ENCODE assay signal across 28 mouse cellular contexts in genomic region chr8:107269191-107269590, GRCm38 (mm10). TPM values are rescaled to one million over a fixed set of nuclear protein-coding genes. Genes with fewer than 3 reads are reported as not detected.
DNase-seq lines count a peak whose midpoint lies in the region; ATAC-seq and TF ChIP-seq lines count a peak whose summit lies in the region.
"Had no signal": no experiment of that assay in that cellular context is flagged by ENCODE, and none has a peak within 500 bp of the region (broad histone marks: within the 10 kb centered on the region; RNA-seq: fewer than 3 reads in every experiment).

No protein-coding gene starts in this region.

- H3K9ac ChIP-seq in liver, embryonic 12.5 days = no peak overlapping the region
- H3K9ac ChIP-seq: embryonic facial prominence, embryonic 13.5 days; embryonic facial prominence, embryonic 15.5 days; forebrain, embryonic 12.5 days had no signal

- no peaks in the 10 kb centered on the region for H3K9me3 ChIP-seq in limb, embryonic 10.5 days (replicated peaks)
- H3K9me3 ChIP-seq in liver, embryonic 12.5 days (replicated peaks) = no peaks in the 10 kb centered on the region
- H3K9me3 ChIP-seq: embryonic facial prominence, embryonic 13.5 days; embryonic facial prominence, embryonic 15.5 days; forebrain, embryonic 10.5 days; forebrain, embryonic 12.5 days; G1E had no signal

- peaks cover 14% of the 10 kb centered on the region for H3K4me1 ChIP-seq in bone marrow macrophage, adult 2 months (ENCODE audit: control insufficient read depth, insufficient read depth, low read length)
- H3K4me1 ChIP-seq in limb, embryonic 10.5 days = peaks cover 7% of the 10 kb centered on the region; the same call in 1 of the 2 replicates
- no peaks in the 10 kb centered on the region for H3K4me1 ChIP-seq in liver, embryonic 12.5 days

- H3K36me3 ChIP-seq in limb, embryonic 10.5 days = no peaks in the 10 kb centered on the region
- no peaks in the 10 kb centered on the region for H3K36me3 ChIP-seq in liver, embryonic 12.5 days
- H3K36me3 ChIP-seq: embryonic facial prominence, embryonic 13.5 days; embryonic facial prominence, embryonic 15.5 days; forebrain, embryonic 10.5 days; forebrain, embryonic 12.5 days; G1E had no signal

- H3K4me3 ChIP-seq in bone marrow macrophage, adult 2 months (ENCODE audit: insufficient read depth, low read length) = no peak overlapping the region
- H3K4me3 ChIP-seq in limb, embryonic 10.5 days = no peak overlapping the region
- no peak overlapping the region for H3K4me3 ChIP-seq in liver, embryonic 12.5 days
- H3K4me3 ChIP-seq: embryonic facial prominence, embryonic 13.5 days; embryonic facial prominence, embryonic 15.5 days; erythroblast, embryonic 14.5 days; forebrain, embryonic 10.5 days; forebrain, embryonic 12.5 days had no signal

- peak; percentile 92 for ATAC-seq in granulocyte monocyte progenitor cell, adult 5-6 weeks (replicated peaks; ENCODE audit: poor library complexity, severe bottlenecking)
- no peak for ATAC-seq in liver, embryonic 12.5 days
- ATAC-seq: activated CD4-positive, CD25-positive, alpha-beta regulatory T cell, adult 4 months; CD4-positive, CD25-positive, alpha-beta regulatory T cell, adult 4 months; forebrain, embryonic 14.5 days; forebrain, embryonic 16.5 days; Patski had no signal

- no peak overlapping the region for H3K4me2 ChIP-seq in liver, embryonic 12.5 days
- H3K4me2 ChIP-seq: embryonic facial prominence, embryonic 13.5 days; embryonic facial prominence, embryonic 15.5 days; forebrain, embryonic 12.5 days had no signal

- no peak for TF ChIP-seq CTCF in bone marrow macrophage, adult 2 months (IDR thresholded peaks at IDR 0.05; ENCODE audit: low read depth, low read length)

- no peak for TF ChIP-seq POLR2A in bone marrow macrophage, adult 2 months (IDR thresholded peaks at IDR 0.05; ENCODE audit: borderline replicate concordance, low read depth, low read length)

- no peaks in the 10 kb centered on the region for H3K27me3 ChIP-seq in limb, embryonic 10.5 days (ENCODE audit: low read depth, poor library complexity, severe bottlenecking)
- no peaks in the 10 kb centered on the region for H3K27me3 ChIP-seq in liver, embryonic 12.5 days (replicated peaks)
- H3K27me3 ChIP-seq: CH12.LX; embryonic facial prominence, embryonic 13.5 days; embryonic facial prominence, embryonic 15.5 days; forebrain, embryonic 12.5 days; Patski had no signal

- peak overlapping the region; percentile 37 for H3K27ac ChIP-seq in bone marrow macrophage, adult 2 months (ENCODE audit: insufficient read depth, low read depth, low read length)
- no peak overlapping the region for H3K27ac ChIP-seq in limb, embryonic 10.5 days
- H3K27ac ChIP-seq in liver, embryonic 12.5 days = no peak overlapping the region
- H3K27ac ChIP-seq: embryonic facial prominence, embryonic 13.5 days; embryonic facial prominence, embryonic 15.5 days; forebrain, embryonic 10.5 days; forebrain, embryonic 12.5 days had no signal

- DNase-seq in 3T3-L1 (ENCODE audit: low read depth, low spot score) (peak; percentile 43), 416B (ENCODE audit: low read depth) (peak; percentile 44)
- DNase-seq in gastrocnemius, postnatal 10 days = no peak
- no peak for DNase-seq in limb, embryonic 10.5 days (ENCODE audit: low spot score)
- no peak for DNase-seq in urinary bladder, postnatal 10 days (ENCODE audit: low spot score)
- DNase-seq: adrenal gland, adult 8-10 months; adrenal gland, postnatal 25 days; cerebellum, adult 11-12 months; cerebellum, adult 2 months; cerebellum, adult 9-10 months; cerebellum, postnatal 10 days; cerebellum, postnatal 25 days; embryo, embryonic 11 days had no signal

RNA-seq across cellular contexts. Expression of gene Nfat5, which starts 24.1 kb away (rescaled TPM):
- 45.9 and 54.7 TPM in 2 replicates for polyA plus RNA-seq in bone marrow macrophage, adult 2 months (2012; ENCODE audit: insufficient read depth, insufficient read length, missing spikeins)
- total RNA-seq in granulocyte monocyte progenitor cell, adult 5-6 weeks (2014; fragmentation: Nextera tagmentation) = 32.0 TPM in 2 replicates
- 15.6 and 27.1 TPM in 2 replicates for total RNA-seq in granulocyte monocyte progenitor cell, adult 5-6 weeks (2017)
- 10 to 100 TPM; 23.2 to 32.7 TPM for total RNA-seq in gastrocnemius, postnatal 10 days (2021)
- 10.0 and 13.0 TPM in 2 replicates for polyA plus RNA-seq in limb, embryonic 10.5 days (2016; fragmentation: Nextera tagmentation; extraction: Ambion mirVana)
- 3.4 and 3.5 TPM in 2 replicates for polyA plus RNA-seq in liver, embryonic 12.5 days (2016; fragmentation: Nextera tagmentation; extraction: Ambion mirVana)

Comparison
In these comparisons a context has a peak if more than half of its experiments do, and no peak if none do; other contexts are left out.
1. DNase-seq: peak in 3T3-L1 (single experiment) and 416B (single experiment); none in gastrocnemius, postnatal 10 days (single experiment), limb, embryonic 10.5 days (single experiment) and urinary bladder, postnatal 10 days (single experiment).